Mouse (Mus musculus): Measurements from ENCODE around the gene Smim7. TPM values are rescaled to one million over a fixed set of nuclear protein-coding genes. Genes with fewer than 3 reads are reported as not detected.

Smim7 gene
- polyA plus RNA-seq, 1 experiment from 2014 or later: 126 TPM

GRCm38 (mm10) chr8:72579374-72579773 lies 8.5 kb upstream of the Smim7 start:
- ATAC-seq (ENCODE audit: insufficient number of reproducible peaks, insufficient read depth, low FRiP score, low read depth): no peak
- Histone ChIP-seq H3K27ac (replicated peaks in 1 of 2; ENCODE audit: control insufficient read depth in 1 of 2, insufficient read depth in 1 of 2, low read depth in 2 of 2, low read length in 2 of 2) (peak overlapping the region in 1 of 2 experiments; percentile 83; a peak in 1 of 4 replicates), H3K9me3 (ENCODE audit: control insufficient read depth, low read length) (no peaks in the 10 kb centered on the region), H3K27me3 (ENCODE audit: control insufficient read depth, insufficient read depth, low read length) (no peaks in the 10 kb centered on the region), H3K36me3 (ENCODE audit: control insufficient read depth, insufficient read depth, low read length) (peaks cover 26% of the 10 kb centered on the region), H3K9ac (ENCODE audit: low read length) (no peak overlapping the region), H3K4me1 (ENCODE audit: control insufficient read depth in 2 of 2, insufficient read depth in 2 of 2, low read length in 2 of 2) (peaks cover 14 to 34% of the 10 kb centered on the region in 2 experiments), H3K4me3 (ENCODE audit: control insufficient read depth in 1 of 2, insufficient read depth in 1 of 2, low read depth in 1 of 2, low read length in 2 of 2) (no peak overlapping the region), H3K4me2 (ENCODE audit: low read length) (no peak overlapping the region)
- WGBS: 62% methylated on average over 9 of the region's 9 CpGs

GRCm38 (mm10) chr8:72577941-72578340 lies 7.1 kb upstream of the Smim7 start:
- WGBS: 37% methylated on average over 1 of the region's 1 CpGs
- Histone ChIP-seq H3K9ac (ENCODE audit: low read length) (peak overlapping the region; percentile 59; the same call in 1 of the 2 replicates), H3K4me1 (ENCODE audit: control insufficient read depth in 2 of 2, insufficient read depth in 2 of 2, low read length in 2 of 2) (peaks cover 9 to 30% of the 10 kb centered on the region in 2 experiments), H3K4me2 (ENCODE audit: low read length) (peak overlapping the region; percentile 42), H3K9me3 (ENCODE audit: control insufficient read depth, low read length) (no peaks in the 10 kb centered on the region), H3K4me3 (ENCODE audit: control insufficient read depth in 1 of 2, insufficient read depth in 1 of 2, low read depth in 1 of 2, low read length in 2 of 2) (no peak overlapping the region), H3K27me3 (ENCODE audit: control insufficient read depth, insufficient read depth, low read length) (no peaks in the 10 kb centered on the region), H3K27ac (replicated peaks in 1 of 2; ENCODE audit: control insufficient read depth in 1 of 2, insufficient read depth in 1 of 2, low read depth in 2 of 2, low read length in 2 of 2) (peak overlapping the region; percentile 72 to 83), H3K36me3 (ENCODE audit: control insufficient read depth, insufficient read depth, low read length) (peaks cover 26% of the 10 kb centered on the region)
- ATAC-seq (ENCODE audit: insufficient number of reproducible peaks, insufficient read depth, low FRiP score, low read depth): peak; percentile 69; the same call in 1 of the 2 replicates

- Histone ChIP-seq H3K9ac (ENCODE audit: low read length) (no peak overlapping the region), H3K9me3 (ENCODE audit: control insufficient read depth, low read length) (no peaks in the 10 kb centered on the region), H3K27ac (replicated peaks in 1 of 2; ENCODE audit: control insufficient read depth in 1 of 2, insufficient read depth in 1 of 2, low read depth in 2 of 2, low read length in 2 of 2) (peak overlapping the region; percentile 72 to 83; a peak in 3 of 4 replicates), H3K27me3 (ENCODE audit: control insufficient read depth, insufficient read depth, low read length) (no peaks in the 10 kb centered on the region), H3K4me2 (ENCODE audit: low read length) (no peak overlapping the region), H3K4me3 (ENCODE audit: control insufficient read depth in 1 of 2, insufficient read depth in 1 of 2, low read depth in 1 of 2, low read length in 2 of 2) (no peak overlapping the region), H3K4me1 (ENCODE audit: control insufficient read depth in 2 of 2, insufficient read depth in 2 of 2, low read length in 2 of 2) (peaks cover 9 to 28% of the 10 kb centered on the region in 2 experiments), H3K36me3 (ENCODE audit: control insufficient read depth, insufficient read depth, low read length) (peaks cover 25% of the 10 kb centered on the region)
- 76% methylated on average over 3 of the region's 3 CpGs for WGBS
- ATAC-seq (ENCODE audit: insufficient number of reproducible peaks, insufficient read depth, low FRiP score, low read depth): no peak
These were observed 6.4 kb upstream of the Smim7 start for GRCm38 (mm10) chr8:72577266-72577665.

GRCm38 (mm10) chr8:72575915-72576314 lies 5.0 kb upstream of the Smim7 start:
- no peak for ATAC-seq (ENCODE audit: insufficient number of reproducible peaks, insufficient read depth, low FRiP score, low read depth)
- peaks cover 11% of the 10 kb centered on the region for H3K36me3 ChIP-seq (ENCODE audit: control insufficient read depth, insufficient read depth, low read length)
- peaks cover 9 to 28% of the 10 kb centered on the region in 2 experiments for H3K4me1 ChIP-seq (ENCODE audit: control insufficient read depth in 2 of 2, insufficient read depth in 2 of 2, low read length in 2 of 2)
- H3K27ac ChIP-seq (replicated peaks in 1 of 2; ENCODE audit: control insufficient read depth in 1 of 2, insufficient read depth in 1 of 2, low read depth in 2 of 2, low read length in 2 of 2): no peak overlapping the region
- no peaks in the 10 kb centered on the region for H3K9me3 ChIP-seq (ENCODE audit: control insufficient read depth, low read length)
- H3K4me3 ChIP-seq (ENCODE audit: control insufficient read depth in 1 of 2, insufficient read depth in 1 of 2, low read depth in 1 of 2, low read length in 2 of 2): no peak overlapping the region
- WGBS: 90% methylated on average over 6 of the region's 6 CpGs
- no peak overlapping the region for H3K9ac ChIP-seq (ENCODE audit: low read length)
- no peaks in the 10 kb centered on the region for H3K27me3 ChIP-seq (ENCODE audit: control insufficient read depth, insufficient read depth, low read length)
- H3K4me2 ChIP-seq (ENCODE audit: low read length): no peak overlapping the region

GRCm38 (mm10) chr8:72573450-72573849 lies 2.6 kb upstream of the Smim7 start:
- ATAC-seq (ENCODE audit: insufficient number of reproducible peaks, insufficient read depth, low FRiP score, low read depth): no peak
- H3K4me1 ChIP-seq (ENCODE audit: control insufficient read depth in 2 of 2, insufficient read depth in 2 of 2, low read length in 2 of 2): peaks cover 9 to 28% of the 10 kb centered on the region in 2 experiments
- peaks cover 15% of the 10 kb centered on the region for H3K36me3 ChIP-seq (ENCODE audit: control insufficient read depth, insufficient read depth, low read length)
- peak overlapping the region in 1 of 2 experiments; percentile 77; a peak in 1 of 4 replicates for H3K4me3 ChIP-seq (ENCODE audit: control insufficient read depth in 1 of 2, insufficient read depth in 1 of 2, low read depth in 1 of 2, low read length in 2 of 2)
- H3K27ac ChIP-seq (replicated peaks in 1 of 2; ENCODE audit: control insufficient read depth in 1 of 2, insufficient read depth in 1 of 2, low read depth in 2 of 2, low read length in 2 of 2): no peak overlapping the region
- H3K27me3 ChIP-seq (ENCODE audit: control insufficient read depth, insufficient read depth, low read length): no peaks in the 10 kb centered on the region
- H3K9me3 ChIP-seq (ENCODE audit: control insufficient read depth, low read length): no peaks in the 10 kb centered on the region
- H3K9ac ChIP-seq (ENCODE audit: low read length): peak overlapping the region; percentile 92
- H3K4me2 ChIP-seq (ENCODE audit: low read length): peak overlapping the region; percentile 89
- WGBS: 79% methylated on average over 6 of the region's 6 CpGs

- Histone ChIP-seq H3K4me1 (ENCODE audit: control insufficient read depth in 2 of 2, insufficient read depth in 2 of 2, low read length in 2 of 2) (peaks cover 4 to 18% of the 10 kb centered on the region in 2 experiments), H3K27me3 (ENCODE audit: control insufficient read depth, insufficient read depth, low read length) (no peaks in the 10 kb centered on the region), H3K4me2 (ENCODE audit: low read length) (peak overlapping the region; percentile 89), H3K9ac (ENCODE audit: low read length) (peak overlapping the region; percentile 92), H3K27ac (replicated peaks in 1 of 2; ENCODE audit: control insufficient read depth in 1 of 2, insufficient read depth in 1 of 2, low read depth in 2 of 2, low read length in 2 of 2) (peak overlapping the region; percentile 77 to 97), H3K4me3 (ENCODE audit: control insufficient read depth in 1 of 2, insufficient read depth in 1 of 2, low read depth in 1 of 2, low read length in 2 of 2) (peak overlapping the region; percentile 77 to 81), H3K36me3 (ENCODE audit: control insufficient read depth, insufficient read depth, low read length) (peaks cover 24% of the 10 kb centered on the region), H3K9me3 (ENCODE audit: control insufficient read depth, low read length) (no peaks in the 10 kb centered on the region)
- ATAC-seq (ENCODE audit: insufficient number of reproducible peaks, insufficient read depth, low FRiP score, low read depth): no peak
- 2% methylated on average over 10 of the region's 10 CpGs for WGBS
These were observed 1.6 kb upstream of the Smim7 start for GRCm38 (mm10) chr8:72572507-72572906.

- Histone ChIP-seq H3K9me3 (ENCODE audit: control insufficient read depth, low read length) (no peaks in the 10 kb centered on the region), H3K4me3 (ENCODE audit: control insufficient read depth in 1 of 2, insufficient read depth in 1 of 2, low read depth in 1 of 2, low read length in 2 of 2) (peak within 1 kb of the TSS; percentile 77 to 81), H3K4me1 (ENCODE audit: control insufficient read depth in 2 of 2, insufficient read depth in 2 of 2, low read length in 2 of 2) (peaks cover 4 to 17% of the 10 kb centered on the region in 2 experiments), H3K9ac (ENCODE audit: low read length) (peak within 1 kb of the TSS; percentile 92), H3K27ac (replicated peaks in 1 of 2; ENCODE audit: control insufficient read depth in 1 of 2, insufficient read depth in 1 of 2, low read depth in 2 of 2, low read length in 2 of 2) (peak within 1 kb of the TSS; percentile 94 to 97), H3K36me3 (ENCODE audit: control insufficient read depth, insufficient read depth, low read length) (peaks cover 31% of the 10 kb centered on the region), H3K27me3 (ENCODE audit: control insufficient read depth, insufficient read depth, low read length) (no peaks in the 10 kb centered on the region), H3K4me2 (ENCODE audit: low read length) (peak within 1 kb of the TSS; percentile 89)
- under 1% methylated on average over 43 of the region's 45 CpGs for WGBS
- ATAC-seq (ENCODE audit: insufficient number of reproducible peaks, insufficient read depth, low FRiP score, low read depth): peak; percentile 45
These were observed 954 bp upstream of the Smim7 start, which contains the start of gene Tmem38a for GRCm38 (mm10) chr8:72571611-72572473. TSS of gene Tmem38a (plus strand) at chr8:72572055.

Data from heart, embryonic 14.5 days (tissue).